Mouse (Mus musculus): Measurements from ENCODE around the gene Top1. TPM values are rescaled to one million over a fixed set of nuclear protein-coding genes. Genes with fewer than 3 reads are reported as not detected.

Gene Top1
- total and polyA plus RNA-seq, 2 experiments = 6.2 to 26.1 TPM

DNA sequence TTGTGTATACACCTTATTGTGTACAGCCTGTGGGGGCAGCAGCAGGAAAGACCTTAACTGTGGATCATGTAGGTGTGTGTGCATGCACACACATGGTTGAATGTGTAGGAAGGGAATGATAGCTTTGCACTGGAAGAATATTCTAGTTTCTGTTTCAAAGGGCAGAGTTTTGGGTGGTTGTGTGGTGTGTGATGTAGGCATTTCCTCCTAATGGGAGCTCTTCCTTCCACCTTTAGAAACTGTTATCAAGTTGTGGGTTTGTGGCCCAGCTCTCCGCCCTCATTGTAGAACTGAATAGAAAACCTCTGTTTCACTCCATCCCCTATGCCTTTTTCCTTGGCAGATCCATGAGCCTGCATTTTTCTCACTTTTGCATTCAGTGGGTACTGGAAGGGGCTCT, 99.8 kb downstream of the Top1 start:
- DNase-seq (ENCODE audit: extremely low read depth, low read depth, low spot score) = no peak
- WGBS = 95% methylated on average over 1 of the region's 1 CpGs
- Histone ChIP-seq H3K36me3 (ENCODE audit: control insufficient read depth, insufficient read depth, low read length) (peaks cover 9% of the 10 kb centered on the region), H3K4me3 (ENCODE audit: insufficient read depth, low read depth, low read length) (no peak overlapping the region), H3K27ac (replicated peaks; ENCODE audit: insufficient read depth, low read depth, low read length) (peak overlapping the region; percentile 79), H3K27me3 (ENCODE audit: control insufficient read depth, insufficient read depth, low read length) (no peaks in the 10 kb centered on the region), H3K9ac (ENCODE audit: low read depth, low read length) (no peak overlapping the region), H3K4me1 (ENCODE audit: control insufficient read depth, insufficient read depth, low read length) (peaks cover 33% of the 10 kb centered on the region), H3K79me2 (ENCODE audit: control insufficient read depth, insufficient read depth, low read length) (peaks cover 37% of the 10 kb centered on the region; the same call in 1 of the 2 replicates)
- no peak for TF ChIP-seq POLR2A (IDR thresholded peaks at IDR 0.05; ENCODE audit: extremely low read depth, insufficient read depth, low read length)
- no peak for TF ChIP-seq CTCF (IDR thresholded peaks at IDR 0.05; ENCODE audit: low read depth, low read length)

DNA sequence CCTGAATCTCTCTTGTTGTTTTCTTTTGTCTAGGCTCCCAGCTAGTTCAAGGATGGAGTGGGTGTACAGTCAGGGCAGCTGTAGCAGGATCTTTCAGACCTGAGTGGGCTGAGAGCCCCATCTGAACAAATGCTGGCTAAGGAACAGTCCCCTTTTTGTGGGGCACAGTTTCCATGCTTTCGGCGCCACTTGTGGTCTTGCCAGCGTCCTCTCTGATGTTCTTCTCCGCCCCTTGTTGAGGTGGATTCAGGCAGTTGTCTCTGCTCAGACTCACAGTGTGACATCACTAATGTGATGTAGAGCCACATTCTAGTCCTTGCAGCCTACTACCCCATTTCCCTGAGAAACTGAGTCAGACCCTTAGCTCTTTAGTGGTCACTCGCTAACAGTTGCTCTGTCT, 100.9 kb downstream of the Top1 start:
- Histone ChIP-seq H3K27me3 (ENCODE audit: control insufficient read depth, insufficient read depth, low read length) (no peaks in the 10 kb centered on the region), H3K9ac (ENCODE audit: low read depth, low read length) (no peak overlapping the region), H3K27ac (replicated peaks; ENCODE audit: insufficient read depth, low read depth, low read length) (no peak overlapping the region), H3K4me1 (ENCODE audit: control insufficient read depth, insufficient read depth, low read length) (peaks cover 22% of the 10 kb centered on the region), H3K79me2 (ENCODE audit: control insufficient read depth, insufficient read depth, low read length) (peaks cover 33% of the 10 kb centered on the region; the same call in 1 of the 2 replicates), H3K36me3 (ENCODE audit: control insufficient read depth, insufficient read depth, low read length) (peaks cover 12% of the 10 kb centered on the region), H3K4me3 (ENCODE audit: insufficient read depth, low read depth, low read length) (no peak overlapping the region)
- WGBS = 95% methylated on average over 5 of the region's 5 CpGs
- TF ChIP-seq POLR2A (IDR thresholded peaks at IDR 0.05; ENCODE audit: extremely low read depth, insufficient read depth, low read length) = no peak
- no peak for TF ChIP-seq CTCF (IDR thresholded peaks at IDR 0.05; ENCODE audit: low read depth, low read length)
- DNase-seq (ENCODE audit: extremely low read depth, low read depth, low spot score) = no peak

DNA sequence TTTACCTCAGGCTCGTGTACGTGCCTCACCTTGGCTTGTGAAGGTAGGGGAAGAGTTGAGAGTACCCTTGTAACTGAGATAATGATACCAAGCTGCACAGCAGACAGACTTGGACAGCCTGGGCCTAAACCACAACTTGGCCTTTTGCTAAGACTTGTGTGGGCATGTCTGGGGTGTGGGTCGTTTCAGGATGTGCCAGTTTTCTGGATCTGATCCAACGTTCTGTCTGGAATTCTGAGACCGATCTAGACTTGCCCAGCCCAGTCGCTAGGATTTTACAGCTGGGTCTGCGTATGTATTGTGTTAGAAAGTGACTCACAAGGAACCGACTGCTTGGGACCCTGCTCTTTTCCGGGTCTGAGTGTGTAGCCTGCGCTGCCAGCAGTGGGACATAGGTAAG, 101.4 kb downstream of the Top1 start:
- no peak overlapping the region for H3K27ac ChIP-seq (replicated peaks; ENCODE audit: insufficient read depth, low read depth, low read length)

GRCm38 (mm10) chr2:160756583-160757203, 111.0 kb downstream of the Top1 start:
- H3K79me2 ChIP-seq (ENCODE audit: control insufficient read depth, insufficient read depth, low read length) = no peaks in the 10 kb centered on the region
- no peak overlapping the region for H3K27ac ChIP-seq (replicated peaks; ENCODE audit: insufficient read depth, low read depth, low read length)
- peaks cover 40% of the 10 kb centered on the region for H3K36me3 ChIP-seq (ENCODE audit: control insufficient read depth, insufficient read depth, low read length)
- 90% methylated on average over 6 of the region's 6 CpGs for WGBS
- no peak overlapping the region for H3K9ac ChIP-seq (ENCODE audit: low read depth, low read length)
- no peaks in the 10 kb centered on the region; the same call in 1 of the 2 replicates for H3K4me1 ChIP-seq (ENCODE audit: control insufficient read depth, insufficient read depth, low read length)
- no peak overlapping the region for H3K4me3 ChIP-seq (ENCODE audit: insufficient read depth, low read depth, low read length)
- H3K27me3 ChIP-seq (ENCODE audit: control insufficient read depth, insufficient read depth, low read length) = no peaks in the 10 kb centered on the region
- TF ChIP-seq CTCF (IDR thresholded peaks at IDR 0.05; ENCODE audit: low read depth, low read length) (no peak), POLR2A (IDR thresholded peaks at IDR 0.05; ENCODE audit: extremely low read depth, insufficient read depth, low read length) (no peak)
- DNase-seq (ENCODE audit: extremely low read depth, low read depth, low spot score) = no peak

More for the DNA sequence above, 101.4 kb downstream of the Top1 start:
- WGBS = 90% methylated on average over 10 of the region's 10 CpGs
- Histone ChIP-seq H3K4me1 (ENCODE audit: control insufficient read depth, insufficient read depth, low read length) (peaks cover 18% of the 10 kb centered on the region), H3K27me3 (ENCODE audit: control insufficient read depth, insufficient read depth, low read length) (no peaks in the 10 kb centered on the region), H3K9ac (ENCODE audit: low read depth, low read length) (no peak overlapping the region), H3K36me3 (ENCODE audit: control insufficient read depth, insufficient read depth, low read length) (peaks cover 15% of the 10 kb centered on the region), H3K79me2 (ENCODE audit: control insufficient read depth, insufficient read depth, low read length) (peaks cover 29% of the 10 kb centered on the region; the same call in 1 of the 2 replicates), H3K4me3 (ENCODE audit: insufficient read depth, low read depth, low read length) (no peak overlapping the region)
- TF ChIP-seq CTCF (IDR thresholded peaks at IDR 0.05; ENCODE audit: low read depth, low read length) (no peak), POLR2A (IDR thresholded peaks at IDR 0.05; ENCODE audit: extremely low read depth, insufficient read depth, low read length) (no peak)
- DNase-seq (ENCODE audit: extremely low read depth, low read depth, low spot score) = no peak

GRCm38 (mm10) chr2:160760433-160761184, 114.9 kb downstream of the Top1 start:
- peak; percentile 60 for DNase-seq (ENCODE audit: extremely low read depth, low read depth, low spot score)
- peaks cover 27% of the 10 kb centered on the region for H3K36me3 ChIP-seq (ENCODE audit: control insufficient read depth, insufficient read depth, low read length)
- WGBS = 77% methylated on average over 9 of the region's 9 CpGs
- no peak overlapping the region for H3K4me3 ChIP-seq (ENCODE audit: insufficient read depth, low read depth, low read length)
- no peaks in the 10 kb centered on the region; the same call in 1 of the 2 replicates for H3K4me1 ChIP-seq (ENCODE audit: control insufficient read depth, insufficient read depth, low read length)
- H3K27ac ChIP-seq (replicated peaks; ENCODE audit: insufficient read depth, low read depth, low read length) = 0 out of 2 replicates have a peak overlapping the region, but pooled peaks have one; percentile 17
- TF ChIP-seq POLR2A (IDR thresholded peaks at IDR 0.05; ENCODE audit: extremely low read depth, insufficient read depth, low read length) (no peak), CTCF (IDR thresholded peaks at IDR 0.05; ENCODE audit: low read depth, low read length) (peak; percentile 85)
- no peak overlapping the region for H3K9ac ChIP-seq (ENCODE audit: low read depth, low read length)
- H3K79me2 ChIP-seq (ENCODE audit: control insufficient read depth, insufficient read depth, low read length) = no peaks in the 10 kb centered on the region
- no peaks in the 10 kb centered on the region for H3K27me3 ChIP-seq (ENCODE audit: control insufficient read depth, insufficient read depth, low read length)

All from liver, adult 2 months (tissue).